Mouse (Mus musculus): ENCODE measurements at regions not wholly inside any gene's neighbourhood (a gene's known extent, or its start where the extent isn't known, plus 50 kb on each side); places are given as distances from the start of the nearest gene placed in this dataset.

DNA sequence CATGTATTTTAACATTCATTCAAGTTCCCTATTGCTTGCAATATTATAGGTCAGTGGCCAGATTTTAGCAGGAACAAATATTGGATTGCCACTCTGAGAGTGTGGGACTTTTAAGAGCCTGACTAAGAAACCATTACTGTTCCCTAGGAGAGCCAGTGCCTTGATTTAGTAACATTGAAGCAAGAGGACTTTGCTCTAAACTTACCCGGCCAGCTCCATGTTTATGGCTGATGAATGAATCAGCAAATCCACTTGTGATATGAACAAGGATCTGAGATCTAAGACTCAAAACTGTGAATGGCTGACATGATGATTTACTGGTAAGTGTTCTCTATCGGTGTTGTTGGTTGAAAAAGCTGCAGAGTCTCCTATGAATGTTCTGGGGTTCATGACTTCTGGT lies 236.4 kb downstream of the Brinp2 start:
- TF ChIP-seq CTCF (IDR thresholded peaks at IDR 0.05; ENCODE audit: control insufficient read depth, insufficient read depth, insufficient read length), result no peak
- no peak for TF ChIP-seq FOSL1 (IDR thresholded peaks at IDR 0.05; ENCODE audit: insufficient read depth, low read length, poor library complexity, severe bottlenecking)
- TF ChIP-seq MYOG (IDR thresholded peaks at IDR 0.05; ENCODE audit: control insufficient read depth, extremely low read depth, insufficient read length), result no peak
- no peak for TF ChIP-seq MAX (IDR thresholded peaks at IDR 0.05)
